Mouse (Mus musculus): Measurements from ENCODE around the gene Tmem60. TPM values are rescaled to one million over a fixed set of nuclear protein-coding genes. Genes with fewer than 3 reads are reported as not detected.
A peak's percentile ranks its signal among the peaks of the same experiment; 100 is the strongest.

Tmem60 gene
- polyA plus RNA-seq (2015; fragmentation: Nextera tagmentation; extraction: Ambion mirVana): 64.5 and 65.7 TPM in 2 replicates

DNA sequence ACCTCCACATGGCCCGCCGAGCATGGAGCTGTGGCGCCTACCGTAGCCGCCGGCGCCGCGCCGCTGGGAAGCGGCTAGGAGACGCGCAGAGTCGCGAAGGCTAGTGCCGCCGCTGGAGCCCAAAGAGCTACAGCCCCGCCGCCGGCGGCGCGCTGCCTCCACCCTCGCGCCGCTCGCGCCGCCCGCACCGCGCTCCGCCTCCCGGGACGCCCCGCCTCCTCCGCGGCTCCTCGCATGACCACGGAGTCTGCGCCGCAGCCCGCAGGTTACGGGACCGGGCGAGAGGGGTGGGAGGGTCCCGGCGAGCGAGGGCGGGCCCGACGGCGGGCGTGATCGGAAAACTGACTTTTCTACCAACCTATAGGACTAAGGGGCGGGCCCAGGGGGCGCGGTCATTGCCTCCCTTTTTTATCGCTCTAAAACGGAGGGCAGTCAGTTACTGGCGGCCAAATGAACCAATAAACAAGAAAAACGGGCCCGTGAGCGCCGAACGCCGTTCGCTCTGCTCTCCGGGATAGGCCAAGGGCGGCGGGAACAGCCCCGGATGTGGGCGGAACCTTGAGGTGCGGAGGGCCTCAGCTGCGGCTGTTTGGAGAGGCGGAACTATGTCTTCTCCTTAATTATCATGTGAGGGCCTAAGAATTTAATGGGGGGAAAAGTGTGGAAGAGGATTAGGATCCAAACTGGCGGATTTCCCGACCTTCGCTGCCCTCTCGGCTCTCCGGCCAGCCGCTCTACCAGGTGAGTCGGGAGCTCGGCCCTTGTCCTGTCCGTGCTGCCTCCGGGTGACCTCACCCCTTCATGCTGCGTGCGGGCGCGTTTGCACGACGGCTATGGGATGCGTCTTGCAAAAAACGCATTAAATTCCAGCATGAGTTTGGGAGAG, at the start of gene Tmem60, which contains the start of gene Phtf2:
Tmem60 (plus strand) TSS at position 277 of the 886 bp plus-strand sequence.
Phtf2 (minus strand) TSS at position 210 of the 886 bp plus-strand sequence.
- peak within 1 kb of the TSS; percentile 79 for H3K4me3 ChIP-seq
- no peaks in the 10 kb centered on the region for H3K36me3 ChIP-seq
- peak within 1 kb of the TSS; percentile 96 for H3K27ac ChIP-seq (replicated peaks)
- peaks cover 20% of the 10 kb centered on the region for H3K4me1 ChIP-seq (replicated peaks)
- H3K27me3 ChIP-seq: no peaks in the 10 kb centered on the region
- ATAC-seq (ENCODE audit: low FRiP score, low read depth): peak; percentile 99
- WGBS: under 1% methylated on average over 80 of the region's 94 CpGs
- no peaks in the 10 kb centered on the region for H3K9me3 ChIP-seq
- peak within 1 kb of the TSS; percentile 64 for H3K4me2 ChIP-seq
- H3K9ac ChIP-seq: peak within 1 kb of the TSS; percentile 80

DNA sequence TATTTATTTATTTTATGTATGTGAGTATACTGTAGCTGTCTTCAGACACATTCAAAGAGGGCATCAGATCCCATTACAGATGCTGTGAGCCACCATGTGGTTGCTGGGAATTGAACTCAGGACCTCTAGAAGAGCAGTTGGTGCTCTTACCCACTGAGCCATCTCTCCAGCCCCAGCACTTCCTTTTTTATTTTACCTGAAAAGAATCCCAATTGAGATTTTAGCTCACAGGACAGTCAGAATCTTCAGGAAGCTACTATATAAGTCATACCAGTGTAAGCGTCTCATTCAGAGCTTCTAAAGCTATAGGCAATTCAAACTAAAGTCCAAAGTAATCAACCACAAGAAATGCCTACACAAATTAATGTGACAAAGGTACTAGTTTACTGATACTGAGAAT, 47.6 kb upstream of the Tmem60 start:
- Histone ChIP-seq H3K27me3 (no peaks in the 10 kb centered on the region), H3K36me3 (no peaks in the 10 kb centered on the region), H3K4me2 (no peak overlapping the region), H3K9ac (no peak overlapping the region), H3K9me3 (no peaks in the 10 kb centered on the region), H3K27ac (replicated peaks) (no peak overlapping the region), H3K4me1 (replicated peaks) (no peaks in the 10 kb centered on the region), H3K4me3 (no peak overlapping the region)
- no peak for ATAC-seq (ENCODE audit: low FRiP score, low read depth)
- 98% methylated on average over 1 of the region's 1 CpGs for WGBS

DNA sequence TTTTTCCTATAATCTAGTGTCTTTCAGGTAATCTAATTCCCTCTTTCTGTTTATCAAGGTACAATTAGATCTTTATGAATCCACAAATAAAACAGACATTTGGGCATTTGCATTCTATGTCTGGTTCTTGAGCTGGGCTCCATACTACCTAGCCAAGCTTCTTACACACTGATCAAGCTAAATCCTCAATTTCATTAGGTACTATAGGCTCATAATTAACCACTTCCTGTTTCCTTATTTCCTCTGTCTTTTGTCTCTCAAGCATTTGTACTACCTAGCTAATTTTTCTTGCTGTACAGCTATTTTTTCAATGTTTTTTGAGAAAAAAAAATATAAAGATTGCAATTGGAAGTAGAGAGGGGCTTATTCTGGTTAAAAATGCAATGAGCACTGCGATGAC, 44.9 kb upstream of the Tmem60 start:
- Histone ChIP-seq H3K4me3 (no peak overlapping the region), H3K27me3 (no peaks in the 10 kb centered on the region), H3K27ac (replicated peaks) (no peak overlapping the region), H3K4me1 (replicated peaks) (no peaks in the 10 kb centered on the region), H3K9me3 (no peaks in the 10 kb centered on the region), H3K36me3 (no peaks in the 10 kb centered on the region), H3K4me2 (no peak overlapping the region), H3K9ac (no peak overlapping the region)
- ATAC-seq (ENCODE audit: low FRiP score, low read depth): no peak
- WGBS: 98% methylated on average over 1 of the region's 1 CpGs

DNA sequence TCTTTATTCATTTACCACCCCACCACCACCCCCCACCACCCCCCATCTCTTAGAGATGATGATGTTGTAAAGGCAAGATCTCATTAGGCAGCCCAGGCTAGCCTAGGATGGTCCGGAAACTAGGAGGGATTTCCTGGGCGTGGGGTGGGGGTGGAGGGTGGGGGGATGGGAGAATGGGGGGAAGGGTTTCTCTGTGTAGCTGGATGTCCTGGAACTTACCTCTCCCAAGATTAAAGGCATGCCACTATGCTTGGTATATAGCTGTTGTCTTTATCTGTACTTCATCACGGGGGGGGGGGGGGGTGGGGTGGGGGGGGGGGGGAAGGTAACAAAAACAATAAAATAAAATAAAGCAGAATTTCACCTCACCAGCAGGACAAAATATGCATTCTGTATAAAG, 38.6 kb upstream of the Tmem60 start:
- 89% methylated on average over 2 of the region's 3 CpGs for WGBS
- Histone ChIP-seq H3K4me2 (no peak overlapping the region), H3K27me3 (no peaks in the 10 kb centered on the region), H3K9ac (no peak overlapping the region), H3K9me3 (no peaks in the 10 kb centered on the region), H3K4me3 (no peak overlapping the region), H3K36me3 (no peaks in the 10 kb centered on the region), H3K27ac (replicated peaks) (no peak overlapping the region), H3K4me1 (replicated peaks) (no peaks in the 10 kb centered on the region)
- ATAC-seq (ENCODE audit: low FRiP score, low read depth): no peak

DNA sequence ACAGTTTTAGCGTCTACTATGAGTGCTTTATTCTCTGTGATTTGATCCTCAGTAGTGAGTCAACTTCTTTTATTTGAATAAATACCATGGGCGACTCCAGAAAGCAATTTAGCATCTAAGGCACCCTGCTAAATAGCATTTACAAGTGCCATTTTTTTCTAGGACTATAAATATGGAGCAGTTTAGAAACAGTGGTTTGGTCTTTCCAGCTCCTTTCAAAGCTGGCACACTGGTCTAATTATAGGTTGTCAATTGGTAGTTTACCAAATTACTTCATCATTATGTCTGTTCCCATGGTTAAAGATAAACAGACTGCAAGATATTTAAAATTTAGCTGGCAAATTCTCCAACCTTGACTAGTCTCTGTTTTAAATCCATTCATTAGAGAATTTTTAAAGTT, 38.2 kb upstream of the Tmem60 start:
- Histone ChIP-seq H3K36me3 (no peaks in the 10 kb centered on the region), H3K27me3 (no peaks in the 10 kb centered on the region), H3K4me1 (replicated peaks) (no peaks in the 10 kb centered on the region), H3K4me2 (no peak overlapping the region), H3K9me3 (no peaks in the 10 kb centered on the region), H3K9ac (no peak overlapping the region), H3K27ac (replicated peaks) (no peak overlapping the region), H3K4me3 (no peak overlapping the region)
- 65% methylated on average over 2 of the region's 2 CpGs for WGBS
- ATAC-seq (ENCODE audit: low FRiP score, low read depth): no peak

DNA sequence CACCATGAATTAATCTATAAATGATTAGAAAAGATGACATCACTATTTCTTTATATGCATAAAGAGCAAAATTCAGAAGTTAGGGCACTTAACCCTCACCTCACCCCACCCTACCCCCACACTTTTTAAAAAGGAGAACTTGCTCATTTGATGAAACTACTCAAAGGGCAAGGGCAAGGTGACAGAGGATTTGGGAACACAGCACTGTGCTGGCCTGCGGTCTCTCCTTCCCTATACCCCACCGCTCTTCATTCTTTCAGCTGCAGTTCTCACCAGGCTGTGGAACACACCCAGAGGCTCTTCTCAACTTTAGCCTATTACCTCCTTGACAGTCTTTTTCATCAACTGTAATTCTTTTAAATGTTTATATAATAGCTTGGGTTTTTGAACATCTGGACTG, 35.0 kb upstream of the Tmem60 start:
- H3K27ac ChIP-seq (replicated peaks): no peak overlapping the region
- H3K4me2 ChIP-seq: no peak overlapping the region
- H3K9me3 ChIP-seq: no peaks in the 10 kb centered on the region
- no peaks in the 10 kb centered on the region for H3K27me3 ChIP-seq
- no peaks in the 10 kb centered on the region for H3K36me3 ChIP-seq
- ATAC-seq (ENCODE audit: low FRiP score, low read depth): no peak
- H3K4me1 ChIP-seq (replicated peaks): no peaks in the 10 kb centered on the region
- 97% methylated on average over 2 of the region's 2 CpGs for WGBS
- H3K9ac ChIP-seq: no peak overlapping the region
- no peak overlapping the region for H3K4me3 ChIP-seq

DNA sequence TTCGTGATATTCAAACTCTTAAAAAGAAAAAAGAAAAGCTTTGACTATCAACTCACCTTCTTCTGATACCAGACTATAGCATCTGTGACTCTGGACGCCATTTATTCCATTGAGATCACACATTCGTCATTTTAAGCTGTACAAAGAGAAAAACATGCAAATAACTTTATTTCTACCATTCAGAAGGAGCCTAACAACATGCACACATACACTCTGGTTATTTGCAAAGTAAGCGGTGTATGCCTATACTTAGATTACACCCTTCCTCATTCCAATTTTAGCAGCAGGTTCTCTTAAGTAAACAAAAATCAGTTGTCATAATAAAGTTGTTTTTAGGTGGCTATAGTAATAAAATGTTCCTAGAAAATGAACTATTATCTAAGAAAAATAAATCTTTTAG, 26.9 kb upstream of the Tmem60 start:
- 92% methylated on average over 4 of the region's 4 CpGs for WGBS
- H3K36me3 ChIP-seq: no peaks in the 10 kb centered on the region
- no peak overlapping the region for H3K9ac ChIP-seq
- ATAC-seq (ENCODE audit: low FRiP score, low read depth): no peak
- H3K4me3 ChIP-seq: no peak overlapping the region
- no peaks in the 10 kb centered on the region for H3K4me1 ChIP-seq (replicated peaks)
- no peak overlapping the region for H3K27ac ChIP-seq (replicated peaks)
- no peaks in the 10 kb centered on the region for H3K9me3 ChIP-seq
- no peak overlapping the region for H3K4me2 ChIP-seq
- no peaks in the 10 kb centered on the region for H3K27me3 ChIP-seq

DNA sequence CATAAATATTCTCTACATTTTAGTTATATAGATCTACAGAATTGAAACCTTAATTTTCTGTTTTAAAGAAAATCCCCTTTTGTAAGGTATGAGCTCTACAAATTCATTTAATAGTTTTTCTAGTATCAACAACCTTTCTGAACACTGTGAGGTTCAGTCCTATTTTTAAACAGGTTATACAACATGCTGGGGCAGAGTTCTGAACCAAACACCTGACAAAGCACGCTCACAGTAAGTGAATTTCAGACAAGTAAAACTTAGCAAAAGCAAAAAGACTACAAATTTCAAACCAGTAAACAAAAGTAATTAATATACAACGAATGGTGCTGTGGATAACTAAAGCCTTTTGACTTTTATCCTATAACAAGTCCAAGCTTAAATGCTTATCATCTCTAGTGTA, 23.6 kb upstream of the Tmem60 start:
- Histone ChIP-seq H3K27ac (replicated peaks) (no peak overlapping the region), H3K4me2 (no peak overlapping the region), H3K36me3 (no peaks in the 10 kb centered on the region), H3K9me3 (no peaks in the 10 kb centered on the region), H3K9ac (no peak overlapping the region), H3K4me1 (replicated peaks) (no peaks in the 10 kb centered on the region), H3K27me3 (no peaks in the 10 kb centered on the region), H3K4me3 (no peak overlapping the region)
- WGBS: 98% methylated on average over 2 of the region's 2 CpGs
- no peak for ATAC-seq (ENCODE audit: low FRiP score, low read depth)

DNA sequence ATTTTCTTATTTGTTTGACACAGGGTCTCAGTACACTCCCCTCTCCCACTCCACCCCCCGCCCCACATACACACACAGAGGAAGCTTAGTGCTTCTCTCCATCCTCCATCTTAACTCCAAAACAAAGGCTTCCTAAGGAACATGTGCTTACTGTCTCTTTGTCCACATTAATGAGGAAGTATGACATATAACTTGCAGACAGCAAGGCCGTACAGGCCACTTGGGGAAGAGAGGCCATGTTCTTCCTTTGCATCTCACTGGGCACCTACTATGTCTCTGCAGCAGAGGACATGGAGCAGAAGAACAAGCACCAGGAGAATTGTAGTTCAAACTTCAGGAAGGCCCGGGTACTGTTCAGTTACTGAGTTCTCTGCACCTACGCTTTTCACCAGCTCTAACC, 21.4 kb upstream of the Tmem60 start:
- Histone ChIP-seq H3K36me3 (no peaks in the 10 kb centered on the region), H3K27ac (replicated peaks) (no peak overlapping the region), H3K27me3 (no peaks in the 10 kb centered on the region), H3K4me1 (replicated peaks) (0 out of 2 replicates have a peak, but pooled peaks cover 3% of the 10 kb centered on the region), H3K9me3 (no peaks in the 10 kb centered on the region), H3K9ac (no peak overlapping the region), H3K4me2 (no peak overlapping the region), H3K4me3 (no peak overlapping the region)
- WGBS: 89% methylated on average over 4 of the region's 4 CpGs
- ATAC-seq (ENCODE audit: low FRiP score, low read depth): no peak

DNA sequence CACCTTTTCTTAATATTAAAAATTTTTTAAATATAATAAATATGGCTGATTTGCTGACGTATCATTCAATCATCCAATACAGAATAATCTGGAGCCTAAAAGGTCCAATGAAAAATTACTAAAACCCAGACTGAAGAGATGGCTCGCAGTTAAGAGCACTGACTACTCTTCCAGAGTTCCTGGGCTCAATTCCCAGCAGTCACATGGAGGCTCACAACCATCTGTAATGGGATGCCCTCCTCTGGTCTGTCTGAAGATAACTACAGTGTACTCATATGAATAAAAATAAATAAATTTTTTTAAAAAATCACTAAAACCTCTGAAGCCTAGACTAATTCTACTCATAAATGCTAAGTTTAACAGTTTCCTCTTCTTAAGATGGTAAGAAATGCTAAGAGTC, 20.1 kb upstream of the Tmem60 start:
- H3K9me3 ChIP-seq: no peaks in the 10 kb centered on the region
- no peaks in the 10 kb centered on the region for H3K36me3 ChIP-seq
- H3K9ac ChIP-seq: no peak overlapping the region
- 92% methylated on average over 2 of the region's 2 CpGs for WGBS
- H3K4me1 ChIP-seq (replicated peaks): 0 out of 2 replicates have a peak, but pooled peaks cover 3% of the 10 kb centered on the region
- H3K4me3 ChIP-seq: no peak overlapping the region
- ATAC-seq (ENCODE audit: low FRiP score, low read depth): no peak
- no peak overlapping the region for H3K27ac ChIP-seq (replicated peaks)
- no peak overlapping the region for H3K4me2 ChIP-seq
- no peaks in the 10 kb centered on the region for H3K27me3 ChIP-seq

DNA sequence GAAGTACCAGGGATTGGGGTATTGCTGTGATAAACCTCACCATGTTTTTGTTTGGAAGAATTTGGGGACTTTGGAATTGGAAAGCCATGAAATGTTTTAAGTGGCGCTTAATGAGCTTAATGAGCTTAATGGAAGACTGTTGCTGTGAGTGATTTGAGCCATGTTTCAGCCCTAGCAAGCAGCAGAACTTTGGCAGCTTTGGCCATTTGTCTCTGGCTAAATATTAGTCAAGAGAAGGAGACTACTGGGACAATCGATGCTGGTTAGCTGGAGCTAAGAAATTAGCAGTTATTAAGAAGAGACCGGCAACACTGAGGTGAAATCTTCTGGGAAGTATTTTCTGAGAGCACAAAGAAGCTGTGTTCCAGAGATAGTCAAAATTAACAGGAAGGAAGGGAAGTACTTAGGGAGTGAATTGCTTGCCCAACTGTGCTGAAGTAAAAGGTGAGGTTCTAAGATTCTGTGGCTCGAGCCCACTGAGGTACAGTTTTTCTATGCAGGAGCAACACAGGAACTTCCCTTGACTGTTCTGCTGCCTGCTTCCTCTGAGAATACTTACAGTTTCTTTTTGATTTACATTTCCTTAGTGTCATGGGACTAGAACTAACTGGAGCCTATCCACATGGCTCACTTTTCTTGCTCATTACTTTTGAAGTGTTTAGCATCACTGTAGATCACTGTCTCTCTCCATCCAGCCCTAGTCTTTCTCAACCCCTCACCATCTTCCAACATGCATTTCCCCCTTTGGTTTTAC, 17.6 kb upstream of the Tmem60 start:
- Histone ChIP-seq H3K9ac (no peak overlapping the region), H3K36me3 (no peaks in the 10 kb centered on the region), H3K27me3 (no peaks in the 10 kb centered on the region), H3K4me1 (replicated peaks) (0 out of 2 replicates have a peak, but pooled peaks cover 3% of the 10 kb centered on the region), H3K4me2 (no peak overlapping the region), H3K9me3 (no peaks in the 10 kb centered on the region), H3K27ac (replicated peaks) (no peak overlapping the region), H3K4me3 (no peak overlapping the region)
- ATAC-seq (ENCODE audit: low FRiP score, low read depth): no peak
- WGBS: 73% methylated on average over 4 of the region's 4 CpGs

DNA sequence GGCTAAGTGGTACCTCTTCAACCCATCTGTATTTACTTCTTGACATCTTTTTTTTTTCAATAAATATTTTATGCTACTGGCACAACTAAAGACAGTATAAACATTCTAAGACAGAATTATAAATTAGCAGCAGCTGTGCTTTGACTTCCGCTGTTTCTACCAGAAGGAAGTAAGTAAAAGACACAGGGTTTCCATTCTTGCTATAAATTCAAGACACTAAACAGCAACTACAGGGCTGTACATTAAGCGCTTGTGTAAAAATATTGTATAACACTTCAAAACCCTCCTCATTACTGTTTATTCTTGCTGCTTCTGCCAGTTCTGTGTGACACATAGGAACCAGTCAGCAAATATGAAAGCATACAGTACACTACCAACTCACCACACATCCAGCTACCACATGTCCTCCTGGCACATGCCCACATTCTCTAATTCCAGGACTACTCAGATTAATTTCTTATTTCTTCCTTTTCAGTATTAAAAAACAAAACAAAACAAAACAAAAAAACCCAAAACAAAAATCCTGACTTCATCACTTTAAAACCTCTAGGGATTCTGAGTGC, 16.7 kb upstream of the Tmem60 start:
- no peak for ATAC-seq (ENCODE audit: low FRiP score, low read depth)

More for the DNA sequence above, 16.7 kb upstream of the Tmem60 start:
- no peak overlapping the region for H3K4me3 ChIP-seq
- no peak overlapping the region for H3K4me2 ChIP-seq
- 0 out of 2 replicates have a peak, but pooled peaks cover 3% of the 10 kb centered on the region for H3K4me1 ChIP-seq (replicated peaks)
- no peaks in the 10 kb centered on the region for H3K27me3 ChIP-seq
- no peaks in the 10 kb centered on the region for H3K36me3 ChIP-seq
- 88% methylated on average over 2 of the region's 2 CpGs for WGBS
- H3K27ac ChIP-seq (replicated peaks): no peak overlapping the region
- no peak overlapping the region for H3K9ac ChIP-seq
- H3K9me3 ChIP-seq: no peaks in the 10 kb centered on the region
